Mouse (Mus musculus) G1E (cell line): ENCODE measurements around the gene Hic1. TPM values are rescaled to one million over a fixed set of nuclear protein-coding genes. Genes with fewer than 3 reads are reported as not detected.

Experiments
- ATAC-seq: 2 replicates; pipeline ENCODE4 v1.8.0; 2016; ENCODE audit warnings: mild to moderate bottlenecking; ENCODE audit not compliant: insufficient number of reproducible peaks, poor library complexity, low FRiP score, severe bottlenecking; ENCODE audit errors: extremely low read depth
- DNase-seq: peaks from one replicate; pipeline ENCODE4 v3.0.0; 2012; ENCODE audit warnings: low spot score
- H3K27me3 ChIP-seq: 2 replicates; pipeline ENCODE4 v1.6.1; 2012; ENCODE audit warnings: mild to moderate bottlenecking, low read length, inconsistent platforms; ENCODE audit not compliant: insufficient read depth
- H3K36me3 ChIP-seq: replicated peaks from 2 replicates; pipeline ENCODE3; 2012; ENCODE audit warnings: mild to moderate bottlenecking, inconsistent platforms
- H3K4me1 ChIP-seq: 2 replicates; pipeline ENCODE4 v1.6.1; 2012; ENCODE audit warnings: low read depth, low read length, inconsistent platforms, mixed read lengths; ENCODE audit not compliant: insufficient read depth
- H3K4me3 ChIP-seq: 2 replicates; pipeline ENCODE4 v1.5.1; 2012; ENCODE audit warnings: low read depth, mild to moderate bottlenecking, inconsistent platforms, low read length, moderate library complexity, mixed read lengths
- H3K9me3 ChIP-seq: replicated peaks from 2 replicates; pipeline ENCODE4 v1.6.1; 2012; ENCODE audit warnings: inconsistent platforms
- CTCF ChIP-seq: IDR thresholded peaks from 2 replicates; pipeline ENCODE4 v1.5.1; 2012; ENCODE audit warnings: low read depth, low read length, inconsistent platforms, mixed read lengths
- GATA1 ChIP-seq: IDR thresholded peaks from 2 replicates; pipeline ENCODE4 v1.6.1; 2012; ENCODE audit warnings: borderline replicate concordance, low read length, inconsistent platforms, mixed read lengths
- GATA2 ChIP-seq: IDR thresholded peaks from 2 replicates; pipeline ENCODE4 v1.6.1; 2012; ENCODE audit warnings: low read depth, low read length, inconsistent platforms, borderline replicate concordance
- POLR2AphosphoS5 ChIP-seq: IDR thresholded peaks from 2 replicates; pipeline ENCODE4 v1.6.1; 2012; ENCODE audit warnings: low read depth, low read length, inconsistent platforms; ENCODE audit not compliant: insufficient replicate concordance
- TAL1 ChIP-seq: conservative IDR thresholded peaks from 2 replicates; pipeline ENCODE4 v1.6.1; 2012; ENCODE audit warnings: low read depth, low read length, inconsistent platforms, mixed read lengths
- polyA plus RNA-seq: library from polyadenylated mRNA; stranded (reverse); fragments of >175 nt; gene quantifications from 2 replicates; pipeline ENCODE4 v1.2.3, GENCODE M21; 2012
- total RNA-seq, 2 experiments: library from RNA; stranded (forward) in 1 of 2; stranded (reverse) in 1 of 2; fragments of 200-1000 nt in 1 of 2; fragments of >200 nt in 1 of 2; fragmentation: Nextera tagmentation in 1 of 2; gene quantifications; 2 replicates each; pipeline ENCODE4 v1.2.3; 2014 to 2017

The Hic1 gene
- total and polyA plus RNA-seq, 3 experiments: 0.05 to 0.22 TPM; not detected in 1

DNA sequence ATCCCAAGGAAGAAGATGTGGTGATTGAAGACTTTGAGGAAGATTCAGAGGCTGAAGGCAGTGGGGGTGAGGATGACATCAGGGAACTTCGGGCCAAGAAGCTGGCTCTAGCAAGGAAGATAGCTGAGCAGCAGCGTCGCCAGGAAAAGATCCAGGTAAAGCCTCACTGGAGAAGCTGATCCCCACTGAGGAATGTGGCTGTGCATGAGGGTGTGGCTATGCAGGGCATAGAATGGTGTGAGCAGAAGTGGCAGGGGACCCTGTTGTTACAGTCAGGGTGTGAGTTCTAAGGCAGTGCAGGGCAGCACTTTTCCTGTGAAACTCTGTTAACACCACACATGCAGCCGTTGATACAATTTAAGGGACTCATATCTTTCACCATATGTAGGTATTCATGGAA, 26.6 kb downstream of the Hic1 start:
- Histone ChIP-seq H3K27me3 (no peaks in the 10 kb centered on the region), H3K9me3 (no peaks in the 10 kb centered on the region), H3K4me3 (no peak overlapping the region), H3K36me3 (peaks cover 85% of the 10 kb centered on the region), H3K4me1 (peaks cover 8% of the 10 kb centered on the region)
- TF ChIP-seq GATA1: no peak
- no peak for TF ChIP-seq GATA2
- TF ChIP-seq TAL1: no peak
- TF ChIP-seq CTCF: no peak
- no peak for TF ChIP-seq POLR2AphosphoS5
- ATAC-seq (no peak), DNase-seq (no peak)

DNA sequence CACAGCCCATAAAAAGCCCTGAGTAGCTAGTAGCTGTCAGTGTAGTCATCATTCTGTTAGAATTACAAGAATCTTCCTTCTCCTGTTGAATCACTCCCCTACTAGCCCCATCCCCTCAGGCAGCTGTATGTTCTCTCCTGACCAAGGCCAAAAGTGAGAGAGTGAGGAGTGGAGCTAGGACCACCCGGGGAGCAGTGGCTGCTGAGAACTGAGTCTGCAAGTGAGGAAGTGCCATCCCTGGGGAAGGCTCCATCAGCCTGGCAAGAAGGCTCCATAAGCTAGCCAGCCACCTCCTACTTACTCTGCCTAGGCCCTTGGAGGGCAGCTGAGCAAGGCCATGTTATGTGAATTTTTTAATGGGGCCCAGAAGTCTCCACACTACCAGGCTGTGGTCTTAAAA, 27.4 kb downstream of the Hic1 start:
- no peak overlapping the region for H3K4me3 ChIP-seq
- ATAC-seq (no peak), DNase-seq (no peak)
- H3K36me3 ChIP-seq: peaks cover 85% of the 10 kb centered on the region
- H3K4me1 ChIP-seq: peaks cover 17% of the 10 kb centered on the region
- no peak for TF ChIP-seq CTCF
- TF ChIP-seq GATA1: no peak
- TF ChIP-seq POLR2AphosphoS5: no peak
- TF ChIP-seq TAL1: no peak
- TF ChIP-seq GATA2: no peak
- no peaks in the 10 kb centered on the region for H3K9me3 ChIP-seq
- no peaks in the 10 kb centered on the region for H3K27me3 ChIP-seq

- Histone ChIP-seq H3K27me3 (no peaks in the 10 kb centered on the region), H3K36me3 (peaks cover 90% of the 10 kb centered on the region), H3K4me1 (peaks cover 21% of the 10 kb centered on the region), H3K4me3 (no peak overlapping the region), H3K9me3 (no peaks in the 10 kb centered on the region)
- TF ChIP-seq GATA2: no peak
- TF ChIP-seq CTCF: no peak
- TF ChIP-seq POLR2AphosphoS5: no peak
- no peak for TF ChIP-seq GATA1
- TF ChIP-seq TAL1: no peak
- DNase-seq: no peak
- ATAC-seq: no peak
Measured at GRCm38 (mm10) chr11:75141038-75141437, 28.3 kb downstream of the Hic1 start.

- Histone ChIP-seq H3K36me3 (peaks cover 90% of the 10 kb centered on the region), H3K27me3 (no peaks in the 10 kb centered on the region), H3K9me3 (no peaks in the 10 kb centered on the region), H3K4me1 (peaks cover 21% of the 10 kb centered on the region), H3K4me3 (no peak overlapping the region)
- no peak for TF ChIP-seq GATA2
- no peak for TF ChIP-seq TAL1
- no peak for TF ChIP-seq POLR2AphosphoS5
- TF ChIP-seq CTCF: no peak
- TF ChIP-seq GATA1: no peak
- ATAC-seq (no peak), DNase-seq (no peak)
Measured at GRCm38 (mm10) chr11:75140431-75140830, 28.9 kb downstream of the Hic1 start.

- no peak for DNase-seq
- ATAC-seq: no peak
- H3K4me3 ChIP-seq: no peak overlapping the region
- TF ChIP-seq GATA2 (no peak), GATA1 (no peak), POLR2AphosphoS5 (no peak), CTCF (no peak), TAL1 (no peak)
- H3K4me1 ChIP-seq: peaks cover 21% of the 10 kb centered on the region
- H3K36me3 ChIP-seq: peaks cover 91% of the 10 kb centered on the region
- no peaks in the 10 kb centered on the region for H3K9me3 ChIP-seq
- H3K27me3 ChIP-seq: no peaks in the 10 kb centered on the region
Measured at GRCm38 (mm10) chr11:75139122-75139963, 30.0 kb downstream of the Hic1 start.

- H3K36me3 ChIP-seq: peaks cover 84% of the 10 kb centered on the region
- no peaks in the 10 kb centered on the region for H3K27me3 ChIP-seq
- peak; percentile 21 for DNase-seq
- no peak for ATAC-seq
- no peak for TF ChIP-seq CTCF
- no peaks in the 10 kb centered on the region for H3K9me3 ChIP-seq
- peaks cover 20% of the 10 kb centered on the region for H3K4me1 ChIP-seq
- no peak overlapping the region for H3K4me3 ChIP-seq
Measured at GRCm38 (mm10) chr11:75136666-75137398, 32.5 kb downstream of the Hic1 start.
